Mouse (Mus musculus): ENCODE results near the gene Dnajc25.

Dnajc25 gene
- long read RNA-seq, experiment 1, full-length matches to known transcripts, result 6 of 20 reads
- long read RNA-seq, experiment 1, partial matches to known transcripts, result 13 of 20 reads
- long read RNA-seq, experiment 1, other reads (novel, unspliced or antisense), result 1 of 20 reads
- long read RNA-seq, experiment 2, full-length matches to known transcripts, result 5 of 29 reads
- long read RNA-seq, experiment 2, partial matches to known transcripts, result 24 of 29 reads
- long read RNA-seq, experiment 2, other reads (novel, unspliced or antisense), result 0 of 29 reads

DNA sequence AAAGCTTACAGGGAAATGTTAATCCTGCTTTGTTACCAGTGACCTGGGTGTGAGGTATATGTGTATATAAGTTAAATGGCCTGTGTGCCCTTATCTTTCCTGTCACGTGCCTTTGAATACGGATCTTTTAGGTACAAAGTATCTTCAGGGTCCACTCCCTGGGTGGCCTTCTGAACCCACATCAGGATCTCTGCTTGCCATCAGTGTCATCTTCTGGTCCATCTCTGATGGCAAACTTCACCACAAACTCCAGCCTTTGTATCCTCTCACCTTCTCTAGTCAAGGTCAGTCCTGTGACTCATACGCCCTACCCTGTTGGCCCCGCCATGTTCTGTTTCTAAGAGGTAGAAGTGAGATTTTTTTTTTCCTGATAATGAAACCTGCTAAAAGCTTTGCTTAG, at the start of gene Dnajc25:
TSS of gene Dnajc25 (plus strand) at position 301 of the 400 bp plus-strand sequence.
- intact Hi-C loops (cut with DNase I), result no loop called here

DNA sequence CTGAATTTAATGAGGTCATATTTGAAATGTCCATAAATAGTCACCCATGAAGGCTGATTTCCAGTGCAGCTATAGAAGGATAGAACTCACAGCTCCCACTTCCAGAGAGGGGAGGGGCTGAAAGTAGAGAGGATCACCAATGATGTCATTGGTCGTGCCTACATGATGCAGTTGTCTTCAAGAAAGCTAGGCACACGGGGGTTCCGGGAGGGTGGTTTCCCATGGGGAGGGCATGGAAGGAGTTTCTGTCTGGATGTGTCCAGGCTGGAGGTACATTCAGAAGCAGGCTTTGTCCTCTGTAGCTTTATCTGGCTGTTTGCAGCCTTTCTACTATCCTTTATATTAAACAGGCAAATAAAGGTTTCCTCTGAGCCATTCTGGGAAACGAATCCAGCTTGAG, 46.5 kb upstream of the Dnajc25 start:
- intact Hi-C loops (cut with DNase I), result no loop called here

DNA sequence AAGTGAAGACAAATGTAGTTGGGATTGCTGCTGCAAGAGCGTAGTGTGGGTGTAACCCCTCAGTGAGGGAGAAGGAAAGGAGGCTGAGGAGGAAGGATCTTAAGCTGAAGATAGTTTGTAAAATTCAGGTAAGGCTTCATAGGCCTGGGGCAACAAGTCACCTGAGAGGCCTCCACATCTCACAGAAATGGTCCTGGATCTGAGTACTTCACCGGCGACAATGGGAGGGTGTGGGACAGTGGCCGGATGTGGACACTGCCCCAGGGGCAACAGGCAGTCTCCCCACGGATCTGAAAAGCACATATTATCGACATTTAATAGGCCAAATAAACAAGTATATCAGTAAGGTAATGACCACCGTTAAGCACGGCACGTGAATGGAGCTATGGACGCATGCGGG, 42.2 kb upstream of the Dnajc25 start:
- intact Hi-C loops (cut with DNase I), result no loop called here

DNA sequence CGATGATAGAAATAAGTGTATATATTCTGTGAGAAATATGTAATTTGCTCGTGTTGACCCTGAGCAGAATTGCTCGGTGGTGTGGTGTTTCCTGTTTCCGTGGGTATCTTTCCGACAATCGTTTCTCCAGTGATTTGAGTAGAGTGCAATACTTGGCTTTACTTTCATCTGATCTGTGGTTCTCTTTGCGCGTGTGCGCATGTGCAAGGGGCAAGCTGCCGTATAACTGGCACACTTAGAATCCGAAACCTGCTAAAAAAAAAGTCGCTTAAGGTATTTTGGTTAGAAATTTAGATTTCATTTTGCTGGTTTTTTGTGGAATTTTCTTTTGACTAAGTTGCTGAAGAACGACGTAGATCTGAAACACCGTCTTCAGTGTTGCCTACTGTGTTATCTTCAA, 33.1 kb upstream of the Dnajc25 start:
- intact Hi-C loops (cut with DNase I), result no loop called here

DNA sequence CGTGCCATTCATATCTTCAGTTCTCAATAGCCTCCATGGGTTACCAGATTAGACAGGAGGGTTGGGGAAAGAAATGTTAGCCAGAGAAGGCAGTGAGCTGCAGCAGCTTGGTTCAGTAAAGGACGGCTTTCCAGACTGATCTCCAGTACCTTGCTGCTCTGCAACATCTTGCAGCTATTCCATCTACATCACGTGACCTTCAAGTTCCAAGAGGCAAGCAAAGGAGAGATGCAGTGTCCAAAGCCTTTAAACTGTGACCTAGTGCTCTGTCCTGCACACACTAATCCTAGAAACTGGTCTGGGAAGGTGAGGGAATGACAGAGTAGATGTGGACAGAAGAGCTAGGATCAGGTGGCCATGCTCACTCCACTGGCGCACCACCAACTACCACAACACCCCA, 31.6 kb upstream of the Dnajc25 start:
- intact Hi-C loops (cut with DNase I), result no loop called here

DNA sequence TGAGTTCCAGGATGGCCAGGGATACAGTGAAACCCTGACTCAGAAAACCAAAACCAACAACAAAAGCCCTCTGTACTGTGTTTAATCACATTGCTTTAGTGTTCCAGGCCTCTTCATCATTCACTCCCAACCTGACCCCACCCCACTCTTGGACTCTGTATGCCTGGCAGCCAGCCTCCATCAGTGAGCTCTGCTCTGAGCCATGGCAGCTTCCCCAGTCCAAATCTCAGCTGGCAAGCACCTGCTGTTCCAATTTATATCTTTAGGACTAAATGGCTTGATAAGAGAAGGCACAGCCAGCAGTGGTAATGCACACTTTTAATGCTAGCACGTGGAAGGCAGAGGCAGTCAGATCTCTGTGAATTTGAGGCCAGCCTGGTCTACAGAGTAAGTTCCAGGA, 29.7 kb upstream of the Dnajc25 start:
- intact Hi-C loops (cut with DNase I), result no loop called here

DNA sequence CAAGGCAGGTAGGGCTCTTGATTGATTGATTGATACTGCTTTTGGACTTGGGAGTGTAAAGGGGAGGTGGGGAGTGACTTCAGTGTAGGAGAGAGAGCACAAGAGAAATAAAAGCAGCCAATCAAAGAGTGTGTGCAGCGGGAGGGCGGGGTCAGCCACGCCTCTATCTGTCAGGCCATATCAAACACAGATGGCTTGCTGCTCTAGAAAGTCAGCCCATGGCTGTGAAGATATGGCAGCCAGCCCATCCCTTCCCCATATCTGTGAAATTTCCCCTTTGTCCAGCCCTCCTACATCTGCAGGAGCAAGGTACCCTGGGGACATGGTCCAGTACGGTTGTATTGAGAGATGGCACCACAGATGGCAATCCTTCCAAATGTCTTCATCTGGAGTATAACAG, 24.2 kb upstream of the Dnajc25 start:
- intact Hi-C loops (cut with DNase I), result no loop called here

DNA sequence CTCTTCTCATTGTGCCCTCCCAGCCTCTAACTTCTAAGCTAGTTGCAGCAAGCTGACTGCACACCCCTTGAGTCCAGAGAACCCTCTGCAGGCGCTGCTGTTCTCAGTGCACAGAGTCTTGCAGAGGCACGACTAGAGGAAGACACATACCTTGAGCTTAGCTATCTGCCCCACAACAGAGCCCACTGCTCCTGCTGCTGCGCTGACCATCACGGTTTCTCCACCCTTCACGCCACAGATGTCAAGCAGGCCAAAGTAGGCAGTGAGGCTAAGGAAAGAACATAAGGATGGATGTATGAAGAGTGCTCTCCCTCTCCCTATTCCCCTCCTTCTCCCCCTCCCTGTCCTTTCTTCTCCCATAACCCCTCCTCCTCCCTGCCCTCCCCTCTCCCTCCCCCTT, 19.2 kb upstream of the Dnajc25 start:
- intact Hi-C loops (cut with DNase I), result no loop called here

DNA sequence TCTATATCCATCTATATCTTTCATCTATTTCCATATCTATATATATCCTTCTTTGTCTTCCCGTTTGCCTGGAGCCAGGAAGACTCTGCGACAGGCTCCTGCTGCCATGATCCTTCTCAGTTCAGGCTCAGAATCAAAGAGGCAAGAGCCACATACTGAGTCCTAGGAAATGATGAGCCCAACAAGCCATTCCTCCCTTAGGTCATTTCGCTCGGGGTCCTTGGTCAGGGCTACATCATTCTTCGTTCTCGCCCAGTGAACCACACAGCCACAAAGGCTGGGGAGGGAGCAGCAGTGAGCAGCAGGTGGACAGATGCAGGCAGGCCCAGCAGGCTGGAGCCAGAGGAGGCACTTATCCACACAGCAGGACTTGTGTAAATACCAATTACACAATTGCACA, 13.4 kb upstream of the Dnajc25 start:
- intact Hi-C loops (cut with DNase I), result no loop called here

DNA sequence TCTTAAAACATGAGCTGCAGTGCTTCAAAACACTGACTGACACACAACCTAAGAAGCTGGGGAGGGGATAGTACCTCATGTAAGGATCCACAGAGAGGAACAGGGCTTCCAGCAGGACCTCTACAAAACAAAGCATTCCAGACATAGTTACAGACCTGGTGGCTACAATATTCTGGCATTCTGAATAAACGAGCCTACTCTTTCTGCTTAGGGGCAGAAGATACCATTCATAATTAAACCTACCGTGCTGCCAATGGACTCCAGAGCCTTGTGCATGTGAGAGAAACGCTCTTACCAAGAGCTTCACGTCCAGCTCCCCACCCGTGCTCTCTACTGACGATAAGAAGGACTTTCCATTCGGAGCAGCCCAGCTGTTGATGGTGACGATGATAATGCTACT, 12.1 kb upstream of the Dnajc25 start:
- intact Hi-C loops (cut with DNase I), result no loop called here

DNA sequence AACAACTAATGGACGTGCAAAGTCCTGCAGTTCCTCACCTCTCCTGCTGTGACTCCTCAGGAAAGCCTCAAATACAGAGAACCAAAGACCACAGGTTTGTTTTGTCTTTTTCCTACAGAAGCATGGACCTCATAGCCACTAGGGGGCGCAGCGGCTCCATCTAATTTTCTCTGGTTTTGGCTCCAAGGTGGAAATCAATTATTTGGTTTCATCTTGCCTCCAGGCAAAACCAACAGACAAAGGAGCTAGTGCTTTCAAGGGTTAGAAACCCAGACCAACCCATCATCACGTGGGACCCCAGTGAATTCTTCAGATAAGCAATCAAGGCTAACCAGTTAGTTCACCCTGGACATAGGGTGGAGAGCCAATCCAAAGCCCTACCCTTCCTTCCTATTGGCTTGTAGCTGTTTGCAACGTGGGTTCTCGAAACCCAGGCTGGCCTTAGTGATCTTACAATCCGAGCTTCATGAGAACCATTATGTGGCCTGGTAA, 9.7 kb upstream of the Dnajc25 start:
- intact Hi-C loops (cut with DNase I), result loop anchor here (1.0 to 2.0 kb wide), 2 partner anchors 14 to 51 kb away; no protein-coding TSS in a partner anchor

DNA sequence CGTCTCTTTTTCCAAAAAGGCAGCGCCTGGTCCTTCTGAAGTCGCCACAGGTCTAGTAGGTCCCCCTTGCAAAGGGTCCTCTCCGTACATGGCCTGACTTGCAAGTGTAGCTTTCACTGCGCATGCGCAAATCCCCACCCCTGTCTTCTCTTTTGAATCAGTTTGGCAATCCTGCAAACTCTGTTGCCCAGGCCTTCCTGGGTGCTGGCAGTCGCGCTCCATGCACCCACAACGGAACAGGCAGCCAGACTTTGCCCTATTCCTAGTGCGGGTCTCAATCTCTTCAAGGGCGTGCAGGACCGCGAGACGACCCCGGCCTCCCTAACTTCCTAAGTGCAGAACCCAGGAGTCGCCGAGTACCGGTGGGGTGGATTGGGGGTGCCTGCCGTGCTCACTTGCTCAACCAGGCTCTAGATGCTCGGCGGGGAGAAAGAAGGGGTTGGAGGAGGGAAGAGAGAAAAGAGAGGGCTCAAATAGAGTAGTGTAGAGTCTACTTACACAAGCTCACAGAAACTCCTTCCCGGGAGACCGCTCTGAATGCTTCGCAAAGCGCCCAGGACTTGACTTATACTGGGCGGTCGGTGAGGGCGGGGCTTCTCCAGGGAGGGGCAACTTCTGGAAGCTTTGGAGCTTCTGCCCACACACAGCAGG, 8.2 kb upstream of the Dnajc25 start, which contains the start of gene Ptgr1:
TSS of gene Ptgr1 (minus strand) at position 580 of the 651 bp plus-strand sequence.
- intact Hi-C loops (cut with DNase I), result no loop called here

DNA sequence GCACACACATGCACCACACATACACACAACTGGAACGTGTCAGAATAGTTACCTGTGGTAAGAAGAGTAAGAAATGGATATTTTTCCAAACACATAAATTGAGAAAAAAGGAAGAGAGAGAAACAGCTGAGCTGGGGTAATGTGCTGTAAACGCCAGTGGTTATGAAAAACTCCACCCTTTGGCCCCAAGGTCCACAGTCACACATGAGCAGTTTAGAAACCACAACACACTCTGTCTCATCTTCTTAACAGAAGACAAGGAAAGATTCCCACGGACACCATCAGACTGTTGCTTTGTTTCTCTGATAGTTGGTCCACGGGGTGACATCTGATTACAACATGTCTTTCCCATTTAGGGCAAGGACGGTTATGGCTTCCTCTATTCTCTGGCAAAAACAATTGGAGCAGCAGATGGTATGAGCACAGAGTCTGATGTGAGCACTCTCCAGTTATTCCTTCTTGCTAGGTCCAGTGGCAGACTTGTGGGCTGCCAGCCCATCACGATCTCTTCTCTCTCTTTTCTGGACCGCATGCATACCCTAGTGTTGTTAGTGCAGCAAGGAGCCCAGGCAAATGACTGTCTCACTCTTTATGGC, 5.5 kb upstream of the Dnajc25 start:
- intact Hi-C loops (cut with DNase I), result no loop called here

DNA sequence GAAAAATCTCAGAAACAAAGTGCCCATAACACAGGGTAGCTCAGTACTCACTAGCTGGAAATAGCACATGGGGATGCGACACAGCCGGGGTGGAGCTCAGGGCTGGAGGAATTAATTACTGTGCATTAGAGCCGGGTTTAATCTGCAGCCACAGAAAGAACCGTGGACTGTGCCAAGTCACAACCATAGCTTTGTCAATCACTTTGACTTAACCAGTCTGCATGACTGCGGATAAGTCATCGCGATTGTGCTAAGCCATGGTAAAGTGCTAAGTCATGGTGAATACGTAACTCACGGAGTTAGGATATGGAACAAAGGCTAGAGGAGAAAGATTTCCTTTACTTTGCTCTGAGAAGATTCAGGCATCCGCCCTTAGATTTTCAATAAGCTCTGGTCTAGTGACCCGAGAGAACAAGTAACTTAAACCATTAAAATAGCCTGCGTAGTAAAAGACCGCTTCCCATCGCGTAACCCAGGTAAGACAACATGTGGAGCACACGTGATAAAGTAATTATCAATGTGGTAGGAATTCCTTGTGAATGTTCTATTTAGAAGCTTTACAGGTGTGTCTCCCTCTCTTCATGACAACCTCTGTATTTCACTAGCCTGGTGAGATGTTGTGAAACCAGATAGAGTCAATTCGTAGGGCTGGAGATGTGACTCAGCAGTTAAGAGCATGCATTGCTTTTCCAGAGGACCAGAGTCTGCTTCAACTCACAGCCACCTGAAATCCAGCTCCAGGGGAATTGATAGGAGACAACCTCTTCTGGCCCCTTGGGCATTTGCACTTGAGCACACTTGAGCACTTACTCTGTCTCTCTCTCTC, 4.0 kb upstream of the Dnajc25 start:
- intact Hi-C loops (cut with DNase I), result no loop called here

DNA sequence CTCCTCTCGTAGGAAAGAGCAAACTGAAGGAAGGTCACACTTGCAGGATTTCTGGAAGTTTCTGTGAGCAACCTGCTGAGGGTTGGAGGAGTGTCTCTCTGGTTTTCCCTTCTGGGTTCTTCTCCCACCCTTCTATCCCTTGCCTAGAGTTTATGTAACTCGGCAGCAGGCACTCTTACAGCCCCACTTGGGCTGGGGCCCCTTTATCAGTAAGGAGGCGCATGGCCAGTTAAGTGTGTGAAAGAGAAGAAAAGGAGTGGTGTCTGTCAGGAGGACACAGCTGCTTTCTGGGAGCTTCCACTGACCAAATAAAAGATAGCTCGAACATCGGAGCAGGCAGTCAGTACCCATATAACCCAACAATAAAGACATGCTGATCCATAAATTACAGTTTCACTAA, 2.7 kb upstream of the Dnajc25 start:
- intact Hi-C loops (cut with DNase I), result no loop called here

DNA sequence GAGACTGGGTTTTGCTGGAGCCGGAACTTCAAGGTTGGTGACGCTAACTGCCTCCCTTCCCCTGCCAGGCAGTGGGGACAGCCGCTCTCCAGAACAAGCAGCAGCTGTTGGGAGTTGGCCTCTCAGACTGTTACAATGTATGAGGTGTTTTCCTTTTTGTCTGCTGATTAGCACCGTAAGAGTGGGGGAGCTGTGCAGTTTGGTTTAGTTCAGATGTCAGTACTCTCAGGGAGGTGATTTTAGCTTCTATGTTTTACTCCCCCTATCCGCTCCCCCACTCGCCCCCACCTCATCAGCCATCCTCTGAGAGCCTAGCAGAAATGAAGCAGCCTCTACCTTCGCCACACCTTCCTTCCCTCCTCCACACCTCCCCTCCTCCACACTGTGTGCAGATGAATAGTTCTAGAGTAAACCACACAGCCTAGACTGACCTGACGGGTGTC, 410 bp downstream of the Dnajc25 start:
- intact Hi-C loops (cut with DNase I), result no loop called here

DNA sequence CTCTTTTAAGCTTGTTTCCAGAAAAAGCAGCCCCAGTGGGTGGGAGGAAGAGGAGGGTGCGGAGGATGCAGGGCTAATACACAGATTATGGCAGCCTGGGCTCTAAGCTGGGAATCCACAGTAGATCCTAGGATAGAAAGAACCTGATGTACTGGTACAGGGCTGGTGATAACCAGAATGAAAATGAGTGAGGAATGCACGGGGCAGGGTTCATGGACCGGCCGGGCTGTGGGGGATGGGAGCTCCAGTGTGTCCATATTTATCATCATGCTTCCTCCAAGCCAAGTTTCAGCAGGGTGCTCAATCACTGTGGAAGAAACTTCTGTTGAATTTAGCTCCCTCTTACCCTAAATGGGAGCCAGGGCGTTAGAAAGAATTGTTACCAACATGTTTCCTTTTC, 2.2 kb downstream of the Dnajc25 start:
- intact Hi-C loops (cut with DNase I), result no loop called here

DNA sequence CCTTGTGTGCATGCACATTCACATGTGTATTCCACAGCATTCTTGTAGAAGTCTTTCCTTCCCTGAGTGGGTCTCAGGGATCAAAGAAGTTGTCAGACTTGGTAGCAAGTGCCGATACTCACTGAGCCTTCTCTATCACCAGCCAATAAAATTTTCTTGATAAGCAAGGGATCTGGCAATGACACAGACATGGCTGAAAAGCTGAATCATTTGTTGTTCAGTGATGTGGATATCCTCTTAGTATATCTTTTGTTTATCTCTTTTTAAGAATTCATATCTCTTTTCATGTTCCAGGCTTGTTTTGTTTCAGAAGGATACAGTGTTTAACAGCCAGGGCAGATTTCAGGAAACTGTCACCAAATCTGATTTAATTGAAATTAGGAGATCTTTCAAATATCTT, 3.8 kb downstream of the Dnajc25 start:
- intact Hi-C loops (cut with DNase I), result loop anchor here (2.0 kb wide), 1 partner anchor 14 kb away; no protein-coding TSS in a partner anchor

DNA sequence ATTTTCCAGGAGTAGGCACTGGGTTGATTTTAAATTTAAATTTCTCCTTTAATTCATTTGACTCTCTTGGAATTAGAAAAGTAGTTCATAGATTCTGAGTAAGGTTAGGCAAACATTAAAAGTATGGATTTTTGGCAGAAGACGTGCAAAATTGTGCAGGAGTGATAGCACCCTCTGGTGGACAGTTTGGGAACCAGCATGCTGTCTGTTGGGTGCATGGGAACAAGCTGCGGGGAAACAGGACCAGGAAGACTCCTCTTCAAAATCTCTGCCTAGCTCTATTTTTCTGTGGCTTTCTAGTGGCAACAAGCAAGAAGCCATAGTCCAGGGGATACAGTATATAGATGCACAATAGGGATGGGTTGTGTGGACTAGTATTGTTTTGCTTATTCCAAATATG, 4.8 kb downstream of the Dnajc25 start:
- intact Hi-C loops (cut with DNase I), result loop anchor here (2.0 to 5.0 kb wide), 2 partner anchors 15 to 38 kb away; partner anchors contain the start of gene Gng10

DNA sequence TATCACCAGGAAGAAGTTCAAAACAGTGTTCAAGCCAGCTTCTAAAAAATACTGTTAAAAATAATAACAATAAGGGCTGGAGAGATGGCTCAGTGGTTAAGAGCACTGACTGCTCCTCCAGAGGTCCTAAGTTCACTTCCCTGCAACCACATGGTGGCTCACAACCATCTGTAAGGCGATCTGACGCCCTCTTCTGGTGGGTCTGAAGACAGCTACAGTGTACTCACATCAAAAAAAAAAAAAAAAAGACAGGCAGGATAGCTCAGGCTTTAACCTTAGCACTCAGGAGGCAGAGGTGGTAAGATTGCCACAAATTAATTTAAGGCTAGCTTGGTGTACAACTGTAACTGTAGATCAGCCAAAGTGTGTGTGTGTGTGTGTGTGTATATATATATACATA, 5.8 kb downstream of the Dnajc25 start:
- intact Hi-C loops (cut with DNase I), result loop anchor here (5.0 kb wide), 1 partner anchor 37 kb away; the partner anchor contains the start of gene Gng10
